Mouse (Mus musculus) liver, postnatal 0 days (tissue): ENCODE measurements around the gene Miip.

Source experiments
- CTCF ChIP-seq: sonication (generic); IDR thresholded peaks from 2 replicates; pipeline ENCODE4 v1.5.1; 2016; ENCODE audit warnings: antibody characterized with exemption, low read depth
- EP300 ChIP-seq: IDR thresholded peaks from 2 replicates; pipeline ENCODE4 v1.6.1; 2016; ENCODE audit warnings: antibody characterized with exemption, low read depth, mild to moderate bottlenecking

DNA sequence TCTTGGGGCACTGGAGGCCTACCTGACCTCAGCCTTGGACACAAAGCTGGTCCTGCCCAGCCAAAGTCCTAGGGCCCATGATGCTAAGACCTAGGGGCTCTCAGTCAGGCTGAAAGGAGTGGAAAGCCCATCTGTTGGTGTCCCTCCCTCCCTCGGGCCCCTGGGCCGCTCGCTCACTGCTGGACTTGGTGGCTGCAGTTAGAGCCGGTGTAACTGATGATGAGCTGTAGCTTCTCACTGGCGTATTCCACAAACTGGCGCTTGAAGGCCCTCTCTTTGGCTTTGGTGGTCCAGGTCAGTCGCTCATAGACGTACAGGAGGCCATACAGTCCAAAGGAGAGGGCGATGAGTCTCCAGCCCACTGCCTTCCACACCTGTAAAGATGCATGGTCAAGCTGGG lies 9.9 kb upstream of the Miip start:
- TF ChIP-seq CTCF (no peak), EP300 (no peak)
